Mouse (Mus musculus) liver, postnatal 0 days (tissue): Measurements from ENCODE around the gene Gstp3.

ENCODE experiments used
- CTCF ChIP-seq: sonication (generic); IDR thresholded peaks from 2 replicates; pipeline ENCODE4 v1.5.1; 2016; ENCODE audit warnings: antibody characterized with exemption, low read depth
- EP300 ChIP-seq: IDR thresholded peaks from 2 replicates; pipeline ENCODE4 v1.6.1; 2016; ENCODE audit warnings: antibody characterized with exemption, low read depth, mild to moderate bottlenecking

DNA sequence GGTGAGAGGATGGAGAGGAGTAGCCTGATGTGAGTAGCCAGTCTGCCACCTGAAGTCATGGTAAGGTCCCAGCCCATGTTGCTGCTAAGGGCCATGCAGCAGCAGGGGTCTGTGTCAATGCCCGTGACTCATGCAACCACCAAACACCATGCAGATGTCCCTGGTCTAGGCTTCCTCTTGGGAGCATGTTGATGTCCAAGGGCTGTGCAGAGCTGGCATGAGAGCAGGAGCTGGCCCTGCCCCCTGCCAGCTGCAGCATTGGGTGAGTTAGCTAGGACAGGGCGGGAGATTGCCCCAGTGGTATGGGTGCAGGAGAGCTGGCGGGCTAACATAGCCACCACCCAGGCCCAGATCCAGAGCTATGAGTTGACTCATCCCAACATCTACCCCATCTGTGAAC, 31.1 kb upstream of the Gstp3 start:
- TF ChIP-seq CTCF (no peak), EP300 (no peak)
